Mouse (Mus musculus) hindbrain, embryonic 12.5 days (tissue): Measurements from ENCODE around the gene Psmb6. TPM values are rescaled to one million over a fixed set of nuclear protein-coding genes. Genes with fewer than 3 reads are reported as not detected.
A peak's percentile ranks its signal among the peaks of the same experiment; 100 is the strongest.
"Not testable (repeated sequence)": the region's sequence is repeated elsewhere in the genome, so short reads cannot be mapped to it uniquely, and the experiment has no call there.

ENCODE experiments used
- ATAC-seq: fragments of 200-750 bp; cut with Nextera tagmentation; 2 replicates; pipeline ENCODE4 v1.8.0; 2017; ENCODE audit warnings: moderate TSS enrichment; ENCODE audit not compliant: low FRiP score
- H3K27ac ChIP-seq: fragments of 300-500 bp; sonication (generic); 2 replicates; pipeline ENCODE4 v1.5.1; 2016; ENCODE audit warnings: mild to moderate bottlenecking
- H3K27me3 ChIP-seq: fragments of 300-500 bp; sonication (generic); 2 replicates; pipeline ENCODE4 v1.6.1; 2016; ENCODE audit warnings: mild to moderate bottlenecking
- H3K36me3 ChIP-seq: fragments of 300-500 bp; sonication (generic); 2 replicates; pipeline ENCODE4 v1.6.1; 2016; ENCODE audit warnings: mild to moderate bottlenecking
- H3K4me1 ChIP-seq: fragments of 300-500 bp; sonication (generic); 2 replicates; pipeline ENCODE4 v1.6.1; 2016
- H3K4me2 ChIP-seq: fragments of 300-500 bp; sonication (generic); replicated peaks from 2 replicates; pipeline ENCODE4 v1.6.1; 2016; ENCODE audit warnings: mild to moderate bottlenecking
- H3K4me3 ChIP-seq: fragments of 300-500 bp; sonication (generic); 2 replicates; pipeline ENCODE4 v1.5.1; 2016; ENCODE audit warnings: mild to moderate bottlenecking
- H3K9ac ChIP-seq: fragments of 300-500 bp; sonication (generic); 2 replicates; pipeline ENCODE4 v1.6.1; 2016; ENCODE audit warnings: mild to moderate bottlenecking, moderate library complexity
- H3K9me3 ChIP-seq: fragments of 300-500 bp; sonication (generic); replicated peaks from 2 replicates; pipeline ENCODE4 v1.6.1; 2016; ENCODE audit warnings: mild to moderate bottlenecking
- WGBS: fragments of 180-500 bp; shearing (Covaris S2); methylation state at CpG from one replicate; pipeline ENCODE4 v1.1.7; 2016; 5-methylcytosine and 5-hydroxymethylcytosine counted together
- polyA plus RNA-seq: library from polyadenylated mRNA; unstranded; fragments of >200 nt; fragmentation: Nextera tagmentation; extraction: Ambion mirVana; gene quantifications from 2 replicates; pipeline ENCODE4 v1.2.1, GENCODE M21; 2016

The Psmb6 gene
- polyA plus RNA-seq, 1 experiment from 2014 or later = 744 TPM

DNA sequence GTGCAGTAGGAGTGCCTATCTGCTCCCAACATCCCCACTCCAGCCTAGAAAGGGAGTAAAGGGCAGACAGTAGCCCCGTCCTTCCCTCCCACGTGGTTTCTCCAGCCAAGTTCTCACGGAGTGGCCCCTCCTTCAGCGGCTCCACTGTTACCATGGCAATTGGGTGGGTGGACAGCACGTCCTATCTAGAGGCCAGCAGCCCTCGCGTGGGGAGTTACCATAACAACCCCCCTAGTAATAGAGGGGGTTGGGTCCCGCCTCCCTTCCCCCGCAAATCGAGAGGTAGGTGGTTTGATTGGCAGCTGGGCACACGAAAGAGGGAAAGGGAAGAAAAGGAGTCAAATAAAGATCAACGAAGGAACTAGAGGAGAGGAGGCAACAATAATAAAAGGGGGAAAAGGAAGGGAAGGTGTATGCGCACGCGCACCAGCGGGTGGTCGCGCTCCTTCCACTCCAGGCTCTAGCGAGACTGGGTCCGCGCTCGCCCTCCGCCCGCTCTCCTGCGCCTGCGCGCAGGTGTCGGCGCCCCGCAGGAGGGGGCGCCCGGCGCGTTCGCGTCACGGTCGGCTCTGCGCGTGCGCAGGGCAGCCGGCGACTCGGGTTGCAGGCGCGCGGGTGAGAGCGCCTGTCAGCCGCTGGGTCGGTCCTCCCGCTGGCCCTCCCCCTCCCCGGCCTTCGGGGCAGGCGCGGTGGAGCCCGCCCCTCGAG, 37.3 kb downstream of the Psmb6 start, which contains the start of gene Mink1:
TSS of gene Mink1 (plus strand) at position 595 of the 708 bp plus-strand sequence.
- under 1% methylated on average over 55 of the region's 57 CpGs for WGBS
- no peaks in the 10 kb centered on the region for H3K36me3 ChIP-seq
- H3K9ac ChIP-seq = peak within 1 kb of the TSS; percentile 91
- peak within 1 kb of the TSS; percentile 84 for H3K4me3 ChIP-seq
- no peaks in the 10 kb centered on the region for H3K27me3 ChIP-seq
- peak within 1 kb of the TSS; percentile 87 for H3K27ac ChIP-seq
- no peaks in the 10 kb centered on the region for H3K9me3 ChIP-seq
- H3K4me1 ChIP-seq = peaks cover 39% of the 10 kb centered on the region
- ATAC-seq = peak; percentile 95
- H3K4me2 ChIP-seq = peak within 1 kb of the TSS; percentile 95

DNA sequence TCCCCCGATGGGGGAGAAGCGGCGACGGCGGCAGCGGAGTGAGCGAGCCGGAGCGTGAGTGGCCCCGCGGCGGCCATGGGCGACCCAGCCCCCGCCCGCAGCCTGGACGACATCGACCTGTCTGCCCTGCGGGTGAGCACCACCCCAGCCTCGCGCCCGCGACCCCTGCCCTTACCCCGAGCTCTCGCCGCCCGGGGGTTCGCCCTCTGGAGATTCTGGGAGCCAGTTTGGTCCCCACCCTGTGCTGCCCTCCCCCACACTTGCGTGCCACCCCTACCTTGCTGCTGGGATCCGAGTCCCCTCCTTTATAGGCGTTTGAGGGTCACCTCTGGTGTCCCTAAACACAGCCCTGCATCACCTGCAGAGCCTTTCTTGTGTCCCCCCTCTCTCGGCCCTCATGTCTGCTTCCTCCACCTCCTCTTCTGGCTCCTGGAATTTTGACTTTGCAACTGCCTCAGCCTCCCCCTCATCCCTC, 37.9 kb downstream of the Psmb6 start:
- ATAC-seq = no peak; the same call in 1 of the 2 replicates
- WGBS = 0% methylated on average over 15 of the region's 31 CpGs
- no peaks in the 10 kb centered on the region for H3K9me3 ChIP-seq
- H3K4me1 ChIP-seq = peaks cover 39% of the 10 kb centered on the region
- H3K9ac ChIP-seq = peak overlapping the region; percentile 91
- no peaks in the 10 kb centered on the region for H3K27me3 ChIP-seq
- peak overlapping the region; percentile 87 for H3K27ac ChIP-seq
- H3K4me3 ChIP-seq = peak overlapping the region; percentile 84
- H3K36me3 ChIP-seq = no peaks in the 10 kb centered on the region
- peak overlapping the region; percentile 95 for H3K4me2 ChIP-seq

DNA sequence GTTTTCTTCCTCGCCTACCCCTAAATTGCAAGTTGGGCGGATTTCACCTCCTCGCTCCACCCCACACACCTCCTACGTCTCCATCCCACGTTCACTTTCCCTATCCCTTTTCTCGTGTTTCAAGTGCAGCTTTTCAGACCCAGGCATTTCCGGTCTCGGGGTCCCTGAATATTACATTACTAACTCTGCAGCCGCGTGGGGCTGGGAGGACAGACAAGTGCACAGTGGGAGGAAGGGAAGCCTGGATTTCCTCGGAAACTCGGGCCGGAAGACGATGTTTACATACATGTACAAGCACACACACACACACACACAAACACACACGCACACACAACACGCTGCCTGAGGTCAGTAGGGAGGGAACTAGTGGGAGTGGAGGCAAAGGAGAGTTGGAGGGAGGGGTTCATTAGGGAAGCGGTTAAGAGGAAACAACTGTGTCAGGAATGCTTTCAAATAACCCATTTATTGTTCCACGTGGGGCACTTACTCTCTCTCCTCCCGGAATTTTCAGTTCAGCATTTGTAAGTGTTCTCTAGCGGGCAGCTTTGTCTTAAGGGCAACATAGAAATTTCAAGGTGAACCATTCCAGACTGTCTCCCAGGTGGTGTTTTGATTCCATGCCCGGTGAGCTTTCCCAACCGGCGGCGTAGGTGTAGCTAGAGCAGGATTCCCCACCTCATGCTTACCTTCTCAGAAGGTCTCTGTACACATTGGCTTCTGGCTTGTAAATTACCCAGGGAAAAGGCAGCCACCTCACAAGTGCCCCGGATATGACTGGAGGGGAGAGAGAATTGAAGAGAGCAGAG, 38.5 kb downstream of the Psmb6 start:
- WGBS = 3% methylated on average over 25 of the region's 25 CpGs
- peak overlapping the region; percentile 84 for H3K4me3 ChIP-seq
- H3K4me1 ChIP-seq = peaks cover 39% of the 10 kb centered on the region
- ATAC-seq = no peak
- peak overlapping the region; percentile 91 for H3K9ac ChIP-seq
- H3K9me3 ChIP-seq = no peaks in the 10 kb centered on the region
- no peaks in the 10 kb centered on the region for H3K27me3 ChIP-seq
- H3K36me3 ChIP-seq = no peaks in the 10 kb centered on the region
- peak overlapping the region; percentile 95 for H3K4me2 ChIP-seq
- H3K27ac ChIP-seq = peak overlapping the region; percentile 87

- Histone ChIP-seq H3K27ac (0 out of 2 replicates have a peak overlapping the region, but pooled peaks have one; percentile 30), H3K4me3 (peak overlapping the region; percentile 84), H3K4me1 (peaks cover 39% of the 10 kb centered on the region), H3K9ac (peak overlapping the region; percentile 91; the same call in 1 of the 2 replicates), H3K4me2 (peak overlapping the region; percentile 95), H3K36me3 (no peaks in the 10 kb centered on the region), H3K9me3 (no peaks in the 10 kb centered on the region), H3K27me3 (no peaks in the 10 kb centered on the region)
- 43% methylated on average over 4 of the region's 4 CpGs for WGBS
- ATAC-seq = no peak
These were observed 39.2 kb downstream of the Psmb6 start for GRCm38 (mm10) chr11:70564276-70564873.

DNA sequence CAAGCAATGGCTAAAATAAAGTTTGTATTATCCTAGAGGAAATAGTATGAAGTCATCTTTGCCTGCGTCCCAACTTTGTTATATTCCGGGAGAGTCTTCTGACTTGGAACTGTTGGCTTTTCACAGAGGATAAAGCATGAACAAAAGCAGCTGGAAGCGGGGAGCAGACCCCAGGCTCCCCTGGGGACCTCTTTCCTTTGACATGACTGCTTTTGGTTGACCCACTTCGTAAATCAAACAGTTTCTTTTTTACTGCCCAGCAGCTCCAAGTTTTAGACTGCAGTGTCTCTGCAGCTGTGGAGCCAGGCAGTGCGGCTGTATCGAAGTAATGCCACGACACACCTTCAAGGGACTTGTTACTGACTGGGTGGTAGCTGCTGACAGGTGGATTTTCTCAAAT, 41.4 kb downstream of the Psmb6 start:
- Histone ChIP-seq H3K4me1 (peaks cover 39% of the 10 kb centered on the region), H3K27ac (no peak overlapping the region), H3K9me3 (no peaks in the 10 kb centered on the region), H3K36me3 (no peaks in the 10 kb centered on the region), H3K9ac (no peak overlapping the region), H3K27me3 (no peaks in the 10 kb centered on the region), H3K4me2 (no peak overlapping the region), H3K4me3 (no peak overlapping the region)
- no peak for ATAC-seq
- WGBS = 65% methylated on average over 7 of the region's 7 CpGs

GRCm38 (mm10) chr11:70570614-70571013, 45.4 kb downstream of the Psmb6 start:
- not testable (repeated sequence) for H3K9ac ChIP-seq, H3K9me3 ChIP-seq, H3K36me3 ChIP-seq, H3K4me2 ChIP-seq, H3K27ac ChIP-seq, H3K4me3 ChIP-seq, H3K27me3 ChIP-seq, ATAC-seq
- H3K4me1 ChIP-seq = peaks cover 33% of the 10 kb centered on the region
- 92% methylated on average over 1 of the region's 1 CpGs for WGBS

DNA sequence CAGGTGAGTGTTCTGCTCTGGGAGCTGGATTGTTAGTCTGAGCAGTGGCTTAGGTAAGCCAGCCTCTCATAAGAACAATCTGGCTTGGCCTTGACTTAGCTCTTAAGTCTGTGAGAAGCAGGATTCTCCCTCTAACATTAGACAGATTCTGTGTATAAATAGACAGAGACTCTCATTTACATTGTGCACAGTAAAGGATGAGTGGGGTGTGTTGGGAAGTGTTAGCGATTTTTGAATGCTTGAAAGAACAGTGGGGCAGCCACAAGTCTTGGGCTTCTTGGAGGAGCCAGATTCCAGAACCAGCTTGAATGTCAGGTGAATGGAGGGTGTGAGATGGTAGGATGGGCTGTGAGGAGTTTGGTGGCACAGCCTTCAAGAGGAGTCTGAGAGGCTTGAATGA, 46.5 kb downstream of the Psmb6 start:
- Histone ChIP-seq H3K9me3 (no peaks in the 10 kb centered on the region), H3K4me3 (no peak overlapping the region), H3K4me2 (no peak overlapping the region), H3K36me3 (no peaks in the 10 kb centered on the region), H3K27ac (no peak overlapping the region), H3K9ac (no peak overlapping the region), H3K27me3 (no peaks in the 10 kb centered on the region), H3K4me1 (peaks cover 25% of the 10 kb centered on the region)
- ATAC-seq = no peak
- 89% methylated on average over 1 of the region's 1 CpGs for WGBS

DNA sequence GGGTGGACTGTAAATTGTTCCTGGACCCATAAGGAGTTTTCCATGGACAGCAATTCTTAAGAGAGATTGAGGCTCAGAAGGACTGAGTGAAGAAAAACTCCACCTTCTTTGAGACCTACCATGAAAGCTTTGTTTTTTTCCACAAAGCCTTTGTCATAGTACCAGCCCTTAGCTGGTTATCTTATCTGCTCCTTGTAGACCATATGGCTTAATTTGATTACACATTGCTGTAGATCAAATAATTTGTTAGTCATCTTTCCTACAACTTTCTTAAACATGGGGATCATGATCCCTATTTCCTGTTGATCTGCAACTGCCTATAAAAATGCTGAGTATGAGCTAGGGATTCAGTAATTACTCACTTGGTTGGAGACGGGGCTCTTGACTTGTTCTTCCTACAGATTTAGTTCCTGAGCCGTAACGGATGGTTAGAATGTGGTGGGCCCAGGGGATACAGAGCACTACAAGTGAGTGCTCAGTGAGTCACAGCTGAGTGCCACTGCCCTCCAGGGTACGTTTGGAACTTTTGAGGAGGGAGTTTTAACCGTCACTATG, 47.3 kb downstream of the Psmb6 start:
- Histone ChIP-seq H3K4me3 (no peak overlapping the region), H3K27ac (no peak overlapping the region), H3K4me2 (no peak overlapping the region), H3K9ac (no peak overlapping the region), H3K36me3 (no peaks in the 10 kb centered on the region), H3K9me3 (no peaks in the 10 kb centered on the region), H3K4me1 (peaks cover 21% of the 10 kb centered on the region), H3K27me3 (no peaks in the 10 kb centered on the region)
- no peak for ATAC-seq
- WGBS = 60% methylated on average over 5 of the region's 5 CpGs

DNA sequence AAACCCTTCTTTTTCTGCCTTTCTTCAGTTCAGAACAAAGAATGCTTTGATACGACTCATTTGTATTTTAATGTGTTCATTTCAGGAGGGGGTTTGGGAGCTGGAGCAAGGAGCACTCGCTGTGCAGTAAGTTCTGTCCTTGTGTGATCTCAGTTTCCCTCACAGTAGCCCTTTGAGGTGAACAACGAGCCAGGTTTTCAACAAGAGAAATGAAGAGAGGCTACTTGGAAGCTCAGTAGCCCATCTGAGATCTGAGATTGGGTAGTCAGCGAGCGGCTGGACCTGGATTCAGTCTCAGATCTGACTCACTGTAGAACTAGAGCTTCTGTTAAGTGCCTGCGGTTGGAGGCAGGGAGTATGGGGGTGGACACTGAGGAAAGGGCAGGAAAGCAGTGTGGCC, 48.7 kb downstream of the Psmb6 start:
- Histone ChIP-seq H3K27ac (peak overlapping the region; percentile 48), H3K4me3 (no peak overlapping the region), H3K36me3 (no peaks in the 10 kb centered on the region), H3K27me3 (no peaks in the 10 kb centered on the region), H3K9me3 (no peaks in the 10 kb centered on the region), H3K4me2 (no peak overlapping the region), H3K9ac (no peak overlapping the region), H3K4me1 (peaks cover 31% of the 10 kb centered on the region)
- 62% methylated on average over 6 of the region's 6 CpGs for WGBS
- ATAC-seq = no peak

DNA sequence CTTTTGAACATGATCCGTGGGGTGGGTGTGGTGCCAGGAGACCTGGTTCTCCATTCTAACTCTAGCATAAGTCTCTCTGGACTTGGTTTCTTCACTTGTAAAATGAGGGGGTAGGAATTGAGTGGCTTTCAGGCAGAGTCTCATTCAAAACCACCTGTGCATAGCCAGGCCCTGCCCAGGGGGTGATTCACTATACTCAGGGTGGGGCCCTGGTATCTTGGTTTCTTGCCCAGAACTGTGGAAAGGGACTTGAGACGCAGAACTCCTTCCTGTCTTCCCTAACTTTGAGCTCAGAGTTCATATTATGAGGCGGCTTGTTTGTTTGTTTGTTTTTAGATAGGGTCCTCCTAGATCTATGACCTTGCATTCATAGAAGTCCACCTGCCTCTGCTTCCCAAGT, 52.0 kb downstream of the Psmb6 start:
- 84% methylated on average over 3 of the region's 3 CpGs for WGBS
- H3K4me1 ChIP-seq = peaks cover 37% of the 10 kb centered on the region
- H3K36me3 ChIP-seq = no peaks in the 10 kb centered on the region
- H3K27ac ChIP-seq = no peak overlapping the region
- no peak overlapping the region for H3K4me2 ChIP-seq
- H3K4me3 ChIP-seq = no peak overlapping the region
- H3K9ac ChIP-seq = no peak overlapping the region
- ATAC-seq = no peak
- no peaks in the 10 kb centered on the region for H3K9me3 ChIP-seq
- no peaks in the 10 kb centered on the region for H3K27me3 ChIP-seq
